Mouse (Mus musculus): ENCODE measurements at regions not wholly inside any gene's neighbourhood (a gene's known extent, or its start where the extent isn't known, plus 50 kb on each side); places are given as distances from the start of the nearest gene placed in this dataset.

DNA sequence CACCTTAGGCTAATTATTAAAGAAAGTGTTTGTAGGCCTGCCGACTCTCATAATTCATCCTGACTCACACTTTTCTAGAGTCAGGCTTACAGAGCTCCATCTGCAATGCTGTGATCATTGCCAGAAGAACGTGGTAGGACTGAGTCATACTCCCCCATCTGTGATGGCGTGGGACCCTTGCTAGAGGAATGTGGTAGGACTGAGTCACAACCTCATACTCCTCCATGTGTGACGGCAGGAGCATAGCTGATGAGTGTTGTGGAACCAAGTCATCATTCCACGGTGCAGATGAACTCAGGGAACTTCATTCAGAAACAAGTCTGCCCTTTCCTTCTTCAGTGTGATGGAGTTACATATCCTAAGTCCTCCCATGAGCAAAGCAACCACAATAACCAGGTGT is 193.4 kb upstream of the Nrp1 start:
- Histone ChIP-seq H3K27ac (replicated peaks) (no peak overlapping the region), H3K36me3 (no peaks in the 10 kb centered on the region), H3K4me2 (replicated peaks) (no peak overlapping the region), H3K4me3 (no peak overlapping the region), H3K9ac (replicated peaks) (no peak overlapping the region), H3K4me1 (no peaks in the 10 kb centered on the region), H3K27me3 (no peaks in the 10 kb centered on the region), H3K9me3 (no peaks in the 10 kb centered on the region)
- no peak for ATAC-seq (replicated peaks)
- WGBS, result 91% methylated on average over 5 of the region's 5 CpGs

DNA sequence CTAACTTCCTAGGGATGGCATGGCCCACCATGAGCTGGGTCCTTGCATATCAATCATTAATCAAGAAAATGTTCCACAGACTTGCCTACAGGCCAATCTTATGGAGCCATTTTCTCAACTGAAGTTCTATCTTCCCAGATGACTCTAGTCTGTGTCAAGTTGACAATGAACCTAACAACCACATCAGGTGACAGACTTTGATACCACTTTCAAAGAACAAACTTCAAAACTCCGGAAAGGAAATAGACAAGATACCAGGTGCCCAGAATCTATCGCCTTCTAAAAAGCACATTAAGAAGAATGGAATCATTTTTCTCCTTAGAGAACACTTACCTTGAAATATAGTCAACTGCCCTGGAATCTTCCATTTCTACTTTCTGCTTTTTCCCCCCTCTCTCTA is 192.8 kb upstream of the Nrp1 start:
- Histone ChIP-seq H3K36me3 (no peaks in the 10 kb centered on the region), H3K27ac (replicated peaks) (no peak overlapping the region), H3K27me3 (no peaks in the 10 kb centered on the region), H3K4me3 (no peak overlapping the region), H3K9ac (replicated peaks) (no peak overlapping the region), H3K9me3 (no peaks in the 10 kb centered on the region), H3K4me1 (no peaks in the 10 kb centered on the region), H3K4me2 (replicated peaks) (no peak overlapping the region)
- WGBS, result 96% methylated on average over 2 of the region's 2 CpGs
- no peak for ATAC-seq (replicated peaks)

DNA sequence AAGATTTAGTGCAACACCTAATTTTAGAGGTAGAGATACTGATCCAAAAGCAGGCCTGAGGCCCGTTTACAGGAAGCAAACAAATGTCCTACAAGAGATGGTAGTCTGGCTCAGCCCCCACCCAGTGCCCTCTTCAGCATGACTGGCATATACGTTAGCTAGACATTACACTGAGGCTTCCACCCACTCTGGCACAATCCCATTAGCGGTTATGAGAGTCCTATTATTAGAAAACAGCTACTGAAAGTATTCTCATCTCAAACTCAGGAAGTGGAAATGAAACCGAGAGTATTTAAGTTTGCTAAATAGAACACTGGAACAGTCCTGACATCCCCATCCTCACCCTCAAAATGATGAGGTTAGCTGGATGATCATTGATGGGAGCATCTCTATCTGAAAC is 192.3 kb upstream of the Nrp1 start:
- H3K4me1 ChIP-seq, result no peaks in the 10 kb centered on the region
- H3K27ac ChIP-seq (replicated peaks), result no peak overlapping the region
- H3K4me2 ChIP-seq (replicated peaks), result no peak overlapping the region
- no peak overlapping the region for H3K9ac ChIP-seq (replicated peaks)
- H3K36me3 ChIP-seq, result no peaks in the 10 kb centered on the region
- H3K27me3 ChIP-seq, result no peaks in the 10 kb centered on the region
- no peak for ATAC-seq (replicated peaks)
- H3K9me3 ChIP-seq, result no peaks in the 10 kb centered on the region
- H3K4me3 ChIP-seq, result no peak overlapping the region
- WGBS, result 91% methylated on average over 4 of the region's 4 CpGs

DNA sequence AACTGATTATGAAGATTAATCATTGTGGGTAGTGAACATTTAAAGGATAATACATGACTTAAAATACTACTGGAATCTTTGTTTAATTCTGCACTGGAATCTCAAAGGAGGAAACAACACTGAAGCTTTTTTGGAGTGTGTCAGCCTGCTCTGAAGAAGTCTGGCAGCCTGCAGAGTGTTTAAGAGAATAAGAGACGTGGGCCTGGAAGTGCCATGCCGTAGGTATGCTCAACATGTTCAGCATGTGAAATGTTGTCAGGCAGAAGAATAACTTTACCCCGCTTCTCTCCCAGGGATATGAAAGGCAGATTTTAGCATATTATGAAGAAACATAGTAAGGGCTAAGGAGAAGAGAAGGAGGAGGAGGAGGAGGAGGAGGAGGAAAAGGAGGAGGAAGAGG is 189.6 kb upstream of the Nrp1 start:
- Histone ChIP-seq H3K27me3 (no peaks in the 10 kb centered on the region), H3K4me1 (no peaks in the 10 kb centered on the region), H3K4me3 (no peak overlapping the region), H3K9ac (replicated peaks) (no peak overlapping the region), H3K4me2 (replicated peaks) (no peak overlapping the region), H3K27ac (replicated peaks) (no peak overlapping the region), H3K36me3 (no peaks in the 10 kb centered on the region), H3K9me3 (no peaks in the 10 kb centered on the region)
- ATAC-seq (replicated peaks), result no peak
- WGBS, result 62% methylated on average over 3 of the region's 3 CpGs

DNA sequence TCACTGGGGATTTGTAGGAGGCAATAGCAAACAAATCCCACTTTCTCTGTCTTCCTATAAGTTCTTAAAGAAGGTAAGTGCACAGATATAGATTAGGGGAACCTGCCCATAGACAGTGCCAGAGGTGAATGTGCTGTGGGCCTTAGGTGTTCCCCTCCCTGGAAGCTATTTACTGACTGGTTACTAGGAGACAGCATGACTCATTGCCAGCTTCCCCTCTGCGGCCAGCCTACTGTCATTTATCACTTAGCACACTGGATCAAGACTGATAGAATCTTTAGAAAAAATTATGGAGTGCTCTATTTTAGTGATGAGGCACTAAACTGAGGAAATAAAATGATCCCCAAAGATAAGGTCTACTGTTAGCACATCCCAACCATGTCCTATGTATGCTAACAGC is 187.3 kb upstream of the Nrp1 start:
- Histone ChIP-seq H3K4me1 (no peaks in the 10 kb centered on the region), H3K27ac (replicated peaks) (no peak overlapping the region), H3K9me3 (no peaks in the 10 kb centered on the region), H3K4me3 (no peak overlapping the region), H3K36me3 (no peaks in the 10 kb centered on the region), H3K27me3 (no peaks in the 10 kb centered on the region), H3K9ac (replicated peaks) (no peak overlapping the region), H3K4me2 (replicated peaks) (no peak overlapping the region)
- WGBS, result 81% methylated on average over 1 of the region's 1 CpGs
- no peak for ATAC-seq (replicated peaks)

DNA sequence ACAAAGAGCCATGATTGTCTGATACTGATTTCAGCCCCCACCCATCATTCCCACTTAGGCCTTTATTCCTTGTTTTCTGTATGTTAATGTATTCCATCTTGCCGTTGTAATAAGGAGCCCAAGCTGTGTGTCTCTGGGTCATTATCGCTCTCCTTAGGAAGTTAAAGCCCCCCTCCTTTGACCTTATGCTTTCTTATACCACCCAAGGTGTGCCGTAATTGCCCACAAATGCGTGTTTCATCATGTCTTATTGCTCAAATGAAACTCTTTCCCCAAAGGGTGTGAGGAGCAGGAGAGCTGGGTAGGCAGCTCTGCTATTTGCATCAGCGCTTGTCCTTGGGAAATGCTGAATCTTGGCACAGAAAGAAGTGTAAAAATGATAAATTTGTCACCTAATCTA is 178.2 kb upstream of the Nrp1 start:
- H3K27me3 ChIP-seq, result no peaks in the 10 kb centered on the region
- no peaks in the 10 kb centered on the region for H3K4me1 ChIP-seq
- no peaks in the 10 kb centered on the region for H3K9me3 ChIP-seq
- WGBS, result 57% methylated on average over 5 of the region's 5 CpGs
- H3K9ac ChIP-seq (replicated peaks), result no peak overlapping the region
- H3K36me3 ChIP-seq, result no peaks in the 10 kb centered on the region
- no peak overlapping the region for H3K27ac ChIP-seq (replicated peaks)
- no peak for ATAC-seq (replicated peaks)
- no peak overlapping the region for H3K4me3 ChIP-seq
- H3K4me2 ChIP-seq (replicated peaks), result no peak overlapping the region

DNA sequence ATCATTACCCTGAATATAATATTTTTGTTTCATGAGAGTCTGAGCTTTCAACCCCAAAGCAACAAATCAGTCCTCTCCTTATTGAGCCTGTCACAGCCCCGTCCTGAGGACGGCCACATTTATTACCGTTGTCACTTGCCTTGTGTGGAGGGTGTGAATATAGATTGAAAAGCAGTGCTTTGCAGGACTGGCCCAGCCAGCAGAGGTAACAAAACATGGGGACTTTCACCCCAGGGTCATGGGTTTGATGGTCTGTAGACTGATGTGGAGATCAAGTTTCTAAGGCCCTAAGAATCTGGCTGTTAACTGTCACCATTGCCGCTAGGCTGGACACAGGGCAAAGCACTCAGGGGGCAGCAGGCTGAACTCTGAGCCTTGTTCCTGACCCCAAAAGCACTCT is 175.3 kb upstream of the Nrp1 start:
- ATAC-seq (replicated peaks), result no peak
- no peaks in the 10 kb centered on the region for H3K4me1 ChIP-seq
- H3K9ac ChIP-seq (replicated peaks), result no peak overlapping the region
- no peaks in the 10 kb centered on the region for H3K9me3 ChIP-seq
- WGBS, result 85% methylated on average over 4 of the region's 4 CpGs
- H3K4me2 ChIP-seq (replicated peaks), result no peak overlapping the region
- no peak overlapping the region for H3K4me3 ChIP-seq
- H3K36me3 ChIP-seq, result no peaks in the 10 kb centered on the region
- H3K27me3 ChIP-seq, result no peaks in the 10 kb centered on the region
- no peak overlapping the region for H3K27ac ChIP-seq (replicated peaks)

DNA sequence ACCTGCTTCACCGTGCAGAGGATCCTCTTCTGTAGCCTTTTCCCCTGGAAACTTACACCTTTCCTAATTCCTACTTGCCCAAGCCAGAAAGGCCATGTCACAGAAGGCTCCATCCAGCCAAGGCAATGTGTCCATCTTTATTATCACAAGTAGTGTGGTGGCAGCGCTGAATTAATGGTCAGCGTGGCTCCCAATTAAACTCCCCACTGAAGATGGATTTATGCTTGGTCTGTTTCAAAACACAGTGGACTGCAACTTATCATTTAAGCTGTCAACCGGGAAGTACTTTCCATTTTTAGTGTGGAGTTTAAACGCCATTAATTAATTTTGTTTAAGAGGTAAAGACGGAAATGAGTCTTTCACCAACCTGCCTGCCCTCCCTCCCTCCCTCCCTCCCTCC is 170.1 kb upstream of the Nrp1 start:
- Histone ChIP-seq H3K4me3 (no peak overlapping the region), H3K27me3 (no peaks in the 10 kb centered on the region), H3K4me2 (replicated peaks) (no peak overlapping the region), H3K27ac (replicated peaks) (no peak overlapping the region), H3K9ac (replicated peaks) (no peak overlapping the region), H3K4me1 (no peaks in the 10 kb centered on the region), H3K9me3 (no peaks in the 10 kb centered on the region), H3K36me3 (no peaks in the 10 kb centered on the region)
- WGBS, result 81% methylated on average over 6 of the region's 6 CpGs
- no peak for ATAC-seq (replicated peaks)

DNA sequence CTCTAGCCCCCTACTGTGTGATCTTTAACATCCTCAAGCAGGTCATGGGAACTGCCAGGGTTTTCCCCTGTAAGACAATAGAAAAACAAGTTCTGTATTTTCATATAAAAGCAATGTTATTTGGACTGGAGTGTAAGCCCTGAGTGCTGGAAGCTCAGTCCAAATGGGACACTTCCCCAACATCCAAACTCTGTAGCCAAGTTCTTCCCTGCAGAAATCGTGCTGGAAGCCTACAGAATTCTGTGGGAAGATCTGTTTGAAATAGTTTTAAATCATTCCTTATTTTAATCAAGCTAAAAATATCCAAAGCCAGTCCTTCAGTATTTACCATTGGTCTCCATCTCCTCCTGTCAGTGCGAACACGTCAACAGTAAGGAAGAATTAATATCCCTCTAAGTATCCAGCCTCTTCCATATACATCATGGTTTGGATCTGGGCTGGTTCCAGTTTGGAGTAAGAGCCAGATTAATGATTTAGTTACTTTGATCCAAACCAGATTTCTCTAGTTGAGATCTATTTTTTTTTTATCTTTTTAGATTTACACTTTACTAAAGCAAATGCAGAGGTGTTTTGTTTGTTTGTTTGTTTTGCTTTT is 165.0 kb upstream of the Nrp1 start:
- Histone ChIP-seq H3K4me1 (no peaks in the 10 kb centered on the region), H3K36me3 (no peaks in the 10 kb centered on the region), H3K9me3 (no peaks in the 10 kb centered on the region), H3K9ac (replicated peaks) (no peak overlapping the region), H3K27ac (replicated peaks) (no peak overlapping the region), H3K27me3 (no peaks in the 10 kb centered on the region), H3K4me3 (no peak overlapping the region), H3K4me2 (replicated peaks) (no peak overlapping the region)
- ATAC-seq (replicated peaks), result no peak
- WGBS, result 82% methylated on average over 3 of the region's 3 CpGs

DNA sequence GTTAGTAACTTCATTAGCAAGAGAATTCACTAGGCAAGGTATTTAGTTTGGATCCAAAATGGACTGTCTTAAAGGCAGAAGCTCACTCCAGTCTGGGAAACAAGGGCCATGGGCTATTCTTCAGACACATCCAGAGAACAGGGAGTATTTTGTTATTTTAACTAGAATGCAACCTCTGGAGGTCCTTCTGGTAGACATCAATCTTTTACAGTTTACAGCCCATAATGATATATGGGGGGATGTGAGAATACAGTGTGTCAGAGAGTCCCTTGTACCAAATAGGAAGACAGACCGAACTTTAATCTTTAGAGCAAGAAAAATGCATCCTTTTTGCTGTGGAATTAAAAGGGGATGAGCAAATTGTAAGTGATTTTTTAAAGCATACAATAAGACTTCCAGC is 157.6 kb upstream of the Nrp1 start:
- no peak overlapping the region for H3K27ac ChIP-seq (replicated peaks)
- ATAC-seq (replicated peaks), result no peak
- H3K9ac ChIP-seq (replicated peaks), result no peak overlapping the region
- H3K4me2 ChIP-seq (replicated peaks), result no peak overlapping the region
- no peaks in the 10 kb centered on the region for H3K4me1 ChIP-seq
- H3K27me3 ChIP-seq, result no peaks in the 10 kb centered on the region
- 96% methylated on average over 1 of the region's 1 CpGs for WGBS
- no peaks in the 10 kb centered on the region for H3K36me3 ChIP-seq
- H3K9me3 ChIP-seq, result no peaks in the 10 kb centered on the region
- no peak overlapping the region for H3K4me3 ChIP-seq

DNA sequence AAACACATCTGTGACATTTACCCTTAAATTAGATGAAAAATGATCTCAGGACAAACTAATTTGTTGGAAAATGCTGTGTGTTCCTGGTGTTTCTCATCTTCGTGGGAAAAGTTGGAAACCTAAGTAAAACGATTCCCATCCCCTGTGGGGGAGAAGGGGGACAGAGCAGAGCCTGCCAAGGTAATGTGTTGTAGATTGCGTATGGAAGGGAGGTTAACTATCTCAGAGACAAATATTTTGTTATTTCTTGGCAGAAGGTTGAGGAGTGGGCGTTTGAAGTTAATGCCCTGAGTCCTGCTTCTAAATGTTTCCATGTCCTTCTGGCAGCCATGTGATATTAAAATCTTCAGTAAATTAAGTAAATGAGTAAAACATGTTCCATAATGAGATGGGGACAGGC is 156.8 kb upstream of the Nrp1 start:
- no peak for ATAC-seq (replicated peaks)
- H3K4me3 ChIP-seq, result no peak overlapping the region
- H3K9ac ChIP-seq (replicated peaks), result no peak overlapping the region
- H3K9me3 ChIP-seq, result no peaks in the 10 kb centered on the region
- H3K27me3 ChIP-seq, result no peaks in the 10 kb centered on the region
- no peak overlapping the region for H3K4me2 ChIP-seq (replicated peaks)
- no peaks in the 10 kb centered on the region for H3K4me1 ChIP-seq
- 77% methylated on average over 4 of the region's 4 CpGs for WGBS
- no peak overlapping the region for H3K27ac ChIP-seq (replicated peaks)
- H3K36me3 ChIP-seq, result no peaks in the 10 kb centered on the region

DNA sequence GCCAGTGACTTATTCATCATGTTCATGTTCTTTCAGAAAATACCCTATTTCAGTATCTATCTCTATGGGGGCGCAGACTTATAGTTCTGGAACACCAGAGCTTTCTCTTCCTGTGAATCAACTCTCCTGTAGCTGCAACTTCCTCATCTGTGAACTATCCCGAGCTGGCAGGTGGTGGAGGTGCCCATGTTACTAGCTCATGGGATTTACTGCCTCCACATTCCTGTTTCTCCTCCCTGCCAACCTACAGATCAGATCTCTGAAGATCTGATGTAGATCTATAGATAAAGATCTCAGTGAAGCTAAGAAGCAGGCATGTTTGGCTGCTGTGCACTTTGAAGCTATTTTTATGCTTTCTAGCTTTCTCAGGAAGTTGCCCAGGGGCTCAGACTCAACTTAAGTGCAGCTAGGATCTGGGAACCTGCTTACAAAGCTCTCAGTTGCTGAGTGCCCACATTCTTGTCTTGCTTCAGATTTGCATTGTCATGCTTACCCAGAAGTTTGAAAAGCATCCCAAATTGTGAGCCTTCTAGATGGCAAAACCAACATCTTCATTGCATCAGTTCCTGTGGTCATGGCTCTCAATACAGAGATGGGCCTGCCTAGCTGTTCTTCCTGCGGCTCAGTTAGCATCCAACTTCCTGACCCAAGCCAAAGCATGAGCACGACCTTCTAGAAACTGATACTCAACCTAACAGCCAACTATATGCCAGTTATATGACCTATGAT is 156.1 kb upstream of the Nrp1 start:
- 87% methylated on average over 4 of the region's 4 CpGs for WGBS
- Histone ChIP-seq H3K36me3 (no peaks in the 10 kb centered on the region), H3K9ac (replicated peaks) (no peak overlapping the region), H3K4me1 (no peaks in the 10 kb centered on the region), H3K9me3 (no peaks in the 10 kb centered on the region), H3K27ac (replicated peaks) (no peak overlapping the region), H3K4me2 (replicated peaks) (no peak overlapping the region), H3K27me3 (no peaks in the 10 kb centered on the region), H3K4me3 (no peak overlapping the region)
- ATAC-seq (replicated peaks), result no peak

DNA sequence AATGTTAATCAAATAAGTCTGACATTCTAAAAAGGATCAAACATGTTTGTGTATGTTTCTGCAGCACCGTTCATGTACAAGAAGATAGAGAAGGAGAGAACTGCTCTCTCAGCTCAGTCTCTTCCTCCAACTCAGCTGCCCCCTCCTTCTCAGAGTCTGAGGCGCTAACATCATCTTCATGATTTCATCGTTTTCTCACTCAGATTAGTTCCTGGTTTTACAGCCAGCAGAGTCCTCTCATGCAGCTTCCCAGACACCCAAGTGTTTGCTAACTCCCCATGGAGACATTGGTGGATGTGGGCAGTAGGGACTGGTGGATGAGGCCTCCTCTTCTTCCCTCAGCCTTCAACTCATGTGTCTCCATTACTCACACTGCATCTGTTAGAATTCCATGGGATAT is 153.6 kb upstream of the Nrp1 start:
- ATAC-seq (replicated peaks), result no peak
- Histone ChIP-seq H3K27ac (replicated peaks) (no peak overlapping the region), H3K36me3 (no peaks in the 10 kb centered on the region), H3K4me2 (replicated peaks) (no peak overlapping the region), H3K4me3 (no peak overlapping the region), H3K9me3 (no peaks in the 10 kb centered on the region), H3K4me1 (no peaks in the 10 kb centered on the region), H3K9ac (replicated peaks) (no peak overlapping the region), H3K27me3 (no peaks in the 10 kb centered on the region)
- WGBS, result 78% methylated on average over 3 of the region's 3 CpGs
